Mouse (Mus musculus) liver, embryonic 14.5 days (tissue): ENCODE measurements around the gene Krt84.

Source experiments
- CTCF ChIP-seq: IDR thresholded peaks from 2 replicates; pipeline ENCODE4 v1.5.1; 2016; ENCODE audit warnings: antibody characterized with exemption, low read depth, control low read depth
- EP300 ChIP-seq: IDR thresholded peaks from 2 replicates; pipeline ENCODE4 v1.6.1; 2016; ENCODE audit warnings: antibody characterized with exemption, low read depth

GRCm38 (mm10) chr15:101493713-101494112 lies 38.9 kb downstream of the Krt84 start:
- TF ChIP-seq EP300 (no peak), CTCF (no peak)
